Mouse (Mus musculus): ENCODE measurements around the gene Son. TPM values are rescaled to one million over a fixed set of nuclear protein-coding genes. Genes with fewer than 3 reads are reported as not detected.

The Son gene
- polyA plus RNA-seq, 1 experiment from 2014 or later: 130 TPM

GRCm38 (mm10) chr16:91685526-91685925 lies 38.2 kb downstream of the Son start:
- H3K9ac ChIP-seq (ENCODE audit: low read length): no peak overlapping the region
- H3K4me2 ChIP-seq (ENCODE audit: low read depth): no peak overlapping the region
- H3K36me3 ChIP-seq (ENCODE audit: control insufficient read depth, insufficient read depth, low read length): peaks cover 12% of the 10 kb centered on the region
- no peak for ATAC-seq (ENCODE audit: insufficient read depth, low FRiP score, low TSS enrichment)
- H3K4me1 ChIP-seq (ENCODE audit: control insufficient read depth, insufficient read depth, low read length): peaks cover 8% of the 10 kb centered on the region; the same call in 1 of the 2 replicates
- no peaks in the 10 kb centered on the region for H3K9me3 ChIP-seq (ENCODE audit: control insufficient read depth, low read length)
- no peak for DNase-seq (ENCODE audit: low spot score)
- H3K4me3 ChIP-seq (ENCODE audit: low read depth, low read length): no peak overlapping the region
- H3K27ac ChIP-seq (ENCODE audit: low read depth, low read length): no peak overlapping the region
- H3K27me3 ChIP-seq (ENCODE audit: control insufficient read depth, insufficient read depth, low read length): no peaks in the 10 kb centered on the region
- WGBS: 92% methylated on average over 5 of the region's 5 CpGs

- Histone ChIP-seq H3K36me3 (ENCODE audit: control insufficient read depth, insufficient read depth, low read length) (peaks cover 12% of the 10 kb centered on the region), H3K4me2 (ENCODE audit: low read depth) (no peak overlapping the region), H3K27me3 (ENCODE audit: control insufficient read depth, insufficient read depth, low read length) (no peaks in the 10 kb centered on the region), H3K9ac (ENCODE audit: low read length) (no peak overlapping the region), H3K4me1 (ENCODE audit: control insufficient read depth, insufficient read depth, low read length) (peaks cover 8% of the 10 kb centered on the region; the same call in 1 of the 2 replicates), H3K27ac (ENCODE audit: low read depth, low read length) (no peak overlapping the region), H3K4me3 (ENCODE audit: low read depth, low read length) (no peak overlapping the region), H3K9me3 (ENCODE audit: control insufficient read depth, low read length) (no peaks in the 10 kb centered on the region)
- ATAC-seq (ENCODE audit: insufficient read depth, low FRiP score, low TSS enrichment) (no peak), DNase-seq (ENCODE audit: low spot score) (no peak)
- WGBS: 82% methylated on average over 5 of the region's 5 CpGs
These were observed 39.1 kb downstream of the Son start for GRCm38 (mm10) chr16:91686369-91686768.

GRCm38 (mm10) chr16:91688023-91688618 lies 40.8 kb downstream of the Son start:
- peaks cover 8% of the 10 kb centered on the region for H3K36me3 ChIP-seq (ENCODE audit: control insufficient read depth, insufficient read depth, low read length)
- no peaks in the 10 kb centered on the region for H3K9me3 ChIP-seq (ENCODE audit: control insufficient read depth, low read length)
- peak overlapping the region; percentile 92 for H3K9ac ChIP-seq (ENCODE audit: low read length)
- H3K4me1 ChIP-seq (ENCODE audit: control insufficient read depth, insufficient read depth, low read length): peaks cover 8% of the 10 kb centered on the region; the same call in 1 of the 2 replicates
- DNase-seq (ENCODE audit: low spot score): no peak
- H3K27me3 ChIP-seq (ENCODE audit: control insufficient read depth, insufficient read depth, low read length): no peaks in the 10 kb centered on the region
- H3K27ac ChIP-seq (ENCODE audit: low read depth, low read length): peak overlapping the region; percentile 76
- peak overlapping the region; percentile 81 for H3K4me2 ChIP-seq (ENCODE audit: low read depth)
- 2% methylated on average over 51 of the region's 51 CpGs for WGBS
- peak overlapping the region; percentile 91 for H3K4me3 ChIP-seq (ENCODE audit: low read depth, low read length)
- peak; percentile 72 for ATAC-seq (ENCODE audit: insufficient read depth, low FRiP score, low TSS enrichment)

GRCm38 (mm10) chr16:91688619-91689334 lies 41.5 kb downstream of the Son start, which contains the start of gene Donson:
TSS of gene Donson (minus strand) at chr16:91688770.
- Histone ChIP-seq H3K27me3 (ENCODE audit: control insufficient read depth, insufficient read depth, low read length) (no peaks in the 10 kb centered on the region), H3K27ac (ENCODE audit: low read depth, low read length) (peak within 1 kb of the TSS; percentile 76), H3K9me3 (ENCODE audit: control insufficient read depth, low read length) (no peaks in the 10 kb centered on the region), H3K36me3 (ENCODE audit: control insufficient read depth, insufficient read depth, low read length) (peaks cover 6% of the 10 kb centered on the region), H3K4me2 (ENCODE audit: low read depth) (peak within 1 kb of the TSS; percentile 81), H3K4me3 (ENCODE audit: low read depth, low read length) (peak within 1 kb of the TSS; percentile 91), H3K9ac (ENCODE audit: low read length) (peak within 1 kb of the TSS; percentile 92), H3K4me1 (ENCODE audit: control insufficient read depth, insufficient read depth, low read length) (peaks cover 8% of the 10 kb centered on the region; the same call in 1 of the 2 replicates)
- WGBS: under 1% methylated on average over 54 of the region's 71 CpGs
- peak; percentile 99 for ATAC-seq (ENCODE audit: insufficient read depth, low FRiP score, low TSS enrichment)
- peak; percentile 96 for DNase-seq (ENCODE audit: low spot score)

- no peak overlapping the region for H3K9ac ChIP-seq (ENCODE audit: low read length)
- H3K4me3 ChIP-seq (ENCODE audit: low read depth, low read length): no peak overlapping the region
- ATAC-seq (ENCODE audit: insufficient read depth, low FRiP score, low TSS enrichment): no peak
- peaks cover 4% of the 10 kb centered on the region for H3K36me3 ChIP-seq (ENCODE audit: control insufficient read depth, insufficient read depth, low read length)
- no peak for DNase-seq (ENCODE audit: low spot score)
- H3K4me2 ChIP-seq (ENCODE audit: low read depth): no peak overlapping the region; the same call in 1 of the 2 replicates
- H3K9me3 ChIP-seq (ENCODE audit: control insufficient read depth, low read length): no peaks in the 10 kb centered on the region
- 60% methylated on average over 7 of the region's 7 CpGs for whole genome bisulfite sequencing
- no peaks in the 10 kb centered on the region for H3K27me3 ChIP-seq (ENCODE audit: control insufficient read depth, insufficient read depth, low read length)
- H3K4me1 ChIP-seq (ENCODE audit: control insufficient read depth, insufficient read depth, low read length): peaks cover 8% of the 10 kb centered on the region; the same call in 1 of the 2 replicates
- no peak overlapping the region for H3K27ac ChIP-seq (ENCODE audit: low read depth, low read length)
These were observed 42.5 kb downstream of the Son start for GRCm38 (mm10) chr16:91689791-91690190.

GRCm38 (mm10) chr16:91694455-91695084 lies 47.3 kb downstream of the Son start:
- H3K27me3 ChIP-seq (ENCODE audit: control insufficient read depth, insufficient read depth, low read length): no peaks in the 10 kb centered on the region
- no peak overlapping the region for H3K4me2 ChIP-seq (ENCODE audit: low read depth)
- DNase-seq (ENCODE audit: low spot score) (peak; percentile 85), ATAC-seq (ENCODE audit: insufficient read depth, low FRiP score, low TSS enrichment) (peak; percentile 81)
- peaks cover 6% of the 10 kb centered on the region; the same call in 1 of the 2 replicates for H3K36me3 ChIP-seq (ENCODE audit: control insufficient read depth, insufficient read depth, low read length)
- no peaks in the 10 kb centered on the region for H3K4me1 ChIP-seq (ENCODE audit: control insufficient read depth, insufficient read depth, low read length)
- no peak overlapping the region for H3K27ac ChIP-seq (ENCODE audit: low read depth, low read length)
- WGBS: 30% methylated on average over 14 of the region's 14 CpGs
- no peak overlapping the region for H3K4me3 ChIP-seq (ENCODE audit: low read depth, low read length)
- no peak overlapping the region for H3K9ac ChIP-seq (ENCODE audit: low read length)
- H3K9me3 ChIP-seq (ENCODE audit: control insufficient read depth, low read length): no peaks in the 10 kb centered on the region

GRCm38 (mm10) chr16:91695108-91695755 lies 47.9 kb downstream of the Son start:
- no peak for ATAC-seq (ENCODE audit: insufficient read depth, low FRiP score, low TSS enrichment)
- H3K4me3 ChIP-seq (ENCODE audit: low read depth, low read length): no peak overlapping the region
- no peak overlapping the region for H3K4me2 ChIP-seq (ENCODE audit: low read depth)
- H3K36me3 ChIP-seq (ENCODE audit: control insufficient read depth, insufficient read depth, low read length): peaks cover 6% of the 10 kb centered on the region; the same call in 1 of the 2 replicates
- no peaks in the 10 kb centered on the region for H3K4me1 ChIP-seq (ENCODE audit: control insufficient read depth, insufficient read depth, low read length)
- no peak overlapping the region for H3K27ac ChIP-seq (ENCODE audit: low read depth, low read length)
- H3K9me3 ChIP-seq (ENCODE audit: control insufficient read depth, low read length): no peaks in the 10 kb centered on the region
- 59% methylated on average over 8 of the region's 8 CpGs for WGBS
- no peak overlapping the region for H3K9ac ChIP-seq (ENCODE audit: low read length)
- DNase-seq (ENCODE audit: low spot score): no peak
- H3K27me3 ChIP-seq (ENCODE audit: control insufficient read depth, insufficient read depth, low read length): no peaks in the 10 kb centered on the region

GRCm38 (mm10) chr16:91698995-91699394 lies 51.7 kb downstream of the Son start:
- ATAC-seq (ENCODE audit: insufficient read depth, low FRiP score, low TSS enrichment) (no peak), DNase-seq (ENCODE audit: low spot score) (no peak)
- Histone ChIP-seq H3K4me1 (ENCODE audit: control insufficient read depth, insufficient read depth, low read length) (no peaks in the 10 kb centered on the region), H3K4me2 (ENCODE audit: low read depth) (no peak overlapping the region), H3K36me3 (ENCODE audit: control insufficient read depth, insufficient read depth, low read length) (peaks cover 6% of the 10 kb centered on the region; the same call in 1 of the 2 replicates), H3K27ac (ENCODE audit: low read depth, low read length) (no peak overlapping the region), H3K4me3 (ENCODE audit: low read depth, low read length) (no peak overlapping the region), H3K9me3 (ENCODE audit: control insufficient read depth, low read length) (no peaks in the 10 kb centered on the region), H3K9ac (ENCODE audit: low read length) (no peak overlapping the region), H3K27me3 (ENCODE audit: control insufficient read depth, insufficient read depth, low read length) (no peaks in the 10 kb centered on the region)
- 89% methylated on average over 1 of the region's 1 CpGs for WGBS

Measured in neural tube, embryonic 11.5 days (tissue).